Mouse (Mus musculus) T-helper 17 cell (primary cell): ENCODE measurements around the gene Htra3.

Experiments
- in situ Hi-C, 2 experiments: fragments of 300-600 bp; cut with MboI, MseI; formaldehyde crosslinking; loops; 1 replicate in 1 of 2; 2 replicates in 1 of 2; pipeline ENCODE4 v1.15.1; 2025; ENCODE audit warnings: high pct_unique_total_duplicates in 2 of 2

Gene Htra3

DNA sequence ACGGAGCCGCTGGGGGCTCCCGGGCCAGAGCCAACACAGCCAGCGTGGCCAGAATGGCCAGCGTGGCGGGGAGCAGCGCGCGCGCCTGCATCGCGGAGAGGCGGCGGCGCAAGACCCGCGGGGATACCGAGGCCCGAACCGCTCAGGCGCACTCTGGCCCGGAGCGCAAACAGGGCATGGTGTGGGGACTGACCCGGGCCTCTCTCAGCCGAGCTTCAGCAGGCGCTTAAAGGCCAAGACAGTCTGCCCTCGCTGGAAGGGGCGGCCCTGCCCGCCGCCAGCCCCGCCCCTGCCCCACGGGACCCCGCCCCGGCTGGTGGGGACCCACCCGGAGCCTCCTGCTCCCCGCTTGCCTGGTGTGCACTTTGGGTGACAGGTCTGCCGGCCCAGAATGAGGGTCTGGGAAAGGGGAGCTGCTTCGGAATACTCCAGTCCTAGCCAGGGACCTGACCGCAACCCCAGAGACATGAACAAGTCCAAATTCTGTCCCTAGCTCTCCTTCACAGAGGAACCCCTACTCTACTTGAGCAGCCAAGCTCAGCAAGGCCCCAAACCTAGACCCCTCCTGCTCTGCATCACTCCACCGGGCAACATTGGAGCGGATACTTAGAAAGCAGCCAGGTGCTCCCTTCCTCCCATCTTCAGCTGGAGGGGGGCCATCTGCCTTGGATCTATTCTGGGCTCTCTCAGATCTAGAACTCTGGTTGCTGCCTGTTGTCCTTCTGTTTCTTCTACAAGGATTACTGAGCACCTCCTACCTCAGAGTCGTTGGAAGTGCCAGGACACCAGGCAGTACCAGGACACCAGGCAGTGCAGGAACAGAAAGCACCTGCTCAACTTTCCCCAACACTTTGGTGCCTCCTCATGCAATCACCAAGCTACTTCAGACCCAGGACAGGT lies at the start of gene Htra3:
TSS of gene Htra3 (minus strand) at position 527 of the 900 bp plus-strand sequence.
- in situ Hi-C loops: no loop called here

DNA sequence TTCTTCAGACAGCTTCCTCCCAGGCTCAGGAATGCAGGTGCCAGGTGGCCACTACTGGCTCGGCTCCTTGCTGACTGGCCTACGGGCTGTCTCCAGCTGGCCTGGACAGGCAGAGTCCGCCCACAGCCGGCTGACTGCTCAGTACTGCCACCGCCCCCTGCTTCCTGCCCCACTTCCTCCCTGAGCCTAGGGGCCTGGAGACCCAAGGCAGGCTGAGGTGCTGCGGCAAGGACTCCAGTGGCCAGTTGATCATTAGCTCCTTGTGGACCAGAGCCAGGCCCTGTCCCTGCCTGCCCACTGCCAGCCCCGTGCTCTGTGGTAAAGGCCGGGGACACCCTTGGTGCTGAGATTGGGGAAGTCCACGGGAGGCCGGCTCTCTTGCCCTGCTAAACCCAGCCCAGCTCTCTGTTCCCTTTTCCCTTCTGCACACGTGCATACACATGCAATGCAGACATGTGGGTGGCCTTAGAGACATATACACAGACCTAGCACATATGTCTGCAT lies 49.4 kb upstream of the Htra3 start:
- in situ Hi-C loops: no loop called here

GRCm38 (mm10) chr5:35728344-35728956 lies 48.9 kb upstream of the Htra3 start:
- in situ Hi-C loops: no loop called here

DNA sequence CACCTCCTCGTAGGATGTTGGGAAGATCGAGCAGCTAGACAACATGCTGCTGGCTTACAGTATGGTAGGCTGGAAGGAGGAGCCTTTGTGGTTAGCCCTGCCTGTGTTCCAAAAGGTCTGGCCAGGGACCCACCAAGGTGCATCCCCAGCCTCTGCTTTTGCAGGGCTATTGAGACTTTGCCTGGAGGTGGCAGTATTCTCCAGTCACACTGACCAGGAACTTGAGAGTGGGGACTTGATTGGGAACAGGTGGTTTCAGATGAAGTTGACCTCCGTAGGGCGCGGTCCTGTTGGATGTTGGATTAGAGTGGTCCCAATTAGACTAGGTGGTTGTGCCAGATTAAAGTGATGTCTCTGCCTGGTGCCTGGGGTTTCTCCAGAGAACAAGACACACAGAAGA lies 47.9 kb upstream of the Htra3 start:
- in situ Hi-C loops: no loop called here

DNA sequence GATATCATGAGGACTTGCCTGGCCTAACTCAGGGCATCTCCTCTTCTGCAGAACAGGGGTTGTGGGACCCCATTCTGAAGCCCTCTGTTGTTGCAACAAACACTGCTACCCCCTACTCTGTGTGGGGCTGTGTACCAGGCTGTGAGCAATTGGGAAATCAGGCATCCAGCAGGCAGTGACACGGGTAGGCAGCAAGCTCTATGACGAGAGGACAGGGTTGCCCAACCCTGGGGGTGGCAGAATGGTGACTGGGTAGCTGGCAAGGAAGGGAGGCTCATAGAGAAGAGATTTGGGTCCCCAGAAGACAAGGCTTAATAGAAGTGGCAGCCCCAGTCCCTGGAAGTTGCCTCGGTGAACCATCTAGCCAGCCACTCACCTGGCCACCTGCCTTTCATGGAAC lies 46.3 kb upstream of the Htra3 start:
- in situ Hi-C loops: no loop called here

- in situ Hi-C loops: no loop called here
Observed at GRCm38 (mm10) chr5:35723900-35724299, 44.3 kb upstream of the Htra3 start.

- in situ Hi-C loops: no loop called here
Observed at GRCm38 (mm10) chr5:35722654-35723053, 43.1 kb upstream of the Htra3 start.

- in situ Hi-C loops: no loop called here
Observed at GRCm38 (mm10) chr5:35721933-35722332, 42.4 kb upstream of the Htra3 start.

DNA sequence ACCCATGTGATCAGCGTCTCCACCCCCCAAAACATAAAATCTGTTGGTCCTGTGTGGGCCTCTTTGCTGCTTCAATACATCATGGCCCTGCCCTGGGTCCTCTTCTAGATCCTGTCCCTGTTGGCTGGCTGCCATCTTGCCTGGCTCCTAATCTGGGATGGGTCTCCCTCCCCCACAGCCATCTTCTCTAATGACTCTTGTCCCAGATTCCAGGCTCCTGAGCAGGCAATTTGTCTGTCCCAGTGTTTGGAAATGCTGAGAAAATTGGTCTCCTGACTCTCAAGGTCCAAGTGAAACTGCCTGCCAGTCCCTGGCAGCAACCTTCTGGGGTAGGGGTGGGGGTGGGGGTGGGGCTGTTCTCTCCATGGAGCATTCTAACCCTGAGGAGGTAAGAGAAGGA lies 40.3 kb upstream of the Htra3 start:
- in situ Hi-C loops: loop anchor here in 1 of 2 experiments (10.0 kb wide), 1 partner anchor 1705 kb away; no protein-coding TSS in a partner anchor

- in situ Hi-C loops: loop anchor here in 1 of 2 experiments (10.0 kb wide), 1 partner anchor 1705 kb away; no protein-coding TSS in a partner anchor
Observed at GRCm38 (mm10) chr5:35719343-35719742, 39.8 kb upstream of the Htra3 start.

DNA sequence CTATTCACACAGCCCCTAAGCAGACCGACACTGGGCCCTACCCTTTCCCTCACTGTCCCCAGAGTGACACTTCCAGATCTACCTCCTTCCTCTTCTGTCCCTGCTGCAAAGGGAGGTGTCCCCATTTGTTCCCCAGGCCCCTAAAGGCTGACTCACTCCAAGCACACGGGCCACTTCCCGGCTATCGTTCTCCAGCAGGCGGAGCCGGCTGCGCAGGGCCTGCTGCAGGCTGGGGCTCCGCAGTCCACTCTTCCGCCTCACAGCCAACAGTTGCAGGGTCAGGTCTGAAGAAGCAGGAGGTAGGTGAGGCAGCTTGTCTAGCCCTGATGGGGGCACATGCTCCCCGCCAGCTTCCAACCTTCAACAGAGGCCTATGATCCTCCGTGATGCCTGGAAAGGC lies 39.2 kb upstream of the Htra3 start:
- in situ Hi-C loops: loop anchor here in 1 of 2 experiments (10.0 kb wide), 1 partner anchor 1704 kb away; no protein-coding TSS in a partner anchor

GRCm38 (mm10) chr5:35717946-35718345 lies 38.4 kb upstream of the Htra3 start:
- in situ Hi-C loops: loop anchor here in 1 of 2 experiments (10.0 kb wide), 1 partner anchor 1703 kb away; no protein-coding TSS in a partner anchor

DNA sequence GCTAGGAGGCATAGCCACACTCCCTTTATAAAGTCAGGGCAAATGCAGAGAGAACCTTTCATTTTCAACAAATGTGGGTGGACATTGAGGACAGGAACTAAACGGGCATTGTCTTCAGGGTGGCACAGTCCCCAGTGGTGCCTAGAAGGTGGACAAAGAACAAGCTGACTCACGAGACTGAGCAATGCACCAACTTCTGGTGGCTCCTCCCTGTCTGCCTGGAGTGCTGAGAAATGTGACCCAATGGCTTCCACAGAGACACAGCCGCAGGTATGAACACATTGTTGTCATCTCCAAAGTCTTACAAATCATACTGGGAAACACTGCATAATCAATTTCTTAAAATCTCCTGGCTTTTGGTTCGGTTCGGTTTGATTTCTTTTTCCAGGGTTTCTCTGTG lies 37.9 kb upstream of the Htra3 start:
- in situ Hi-C loops: loop anchor here in 1 of 2 experiments (10.0 kb wide), 1 partner anchor 1703 kb away; no protein-coding TSS in a partner anchor

DNA sequence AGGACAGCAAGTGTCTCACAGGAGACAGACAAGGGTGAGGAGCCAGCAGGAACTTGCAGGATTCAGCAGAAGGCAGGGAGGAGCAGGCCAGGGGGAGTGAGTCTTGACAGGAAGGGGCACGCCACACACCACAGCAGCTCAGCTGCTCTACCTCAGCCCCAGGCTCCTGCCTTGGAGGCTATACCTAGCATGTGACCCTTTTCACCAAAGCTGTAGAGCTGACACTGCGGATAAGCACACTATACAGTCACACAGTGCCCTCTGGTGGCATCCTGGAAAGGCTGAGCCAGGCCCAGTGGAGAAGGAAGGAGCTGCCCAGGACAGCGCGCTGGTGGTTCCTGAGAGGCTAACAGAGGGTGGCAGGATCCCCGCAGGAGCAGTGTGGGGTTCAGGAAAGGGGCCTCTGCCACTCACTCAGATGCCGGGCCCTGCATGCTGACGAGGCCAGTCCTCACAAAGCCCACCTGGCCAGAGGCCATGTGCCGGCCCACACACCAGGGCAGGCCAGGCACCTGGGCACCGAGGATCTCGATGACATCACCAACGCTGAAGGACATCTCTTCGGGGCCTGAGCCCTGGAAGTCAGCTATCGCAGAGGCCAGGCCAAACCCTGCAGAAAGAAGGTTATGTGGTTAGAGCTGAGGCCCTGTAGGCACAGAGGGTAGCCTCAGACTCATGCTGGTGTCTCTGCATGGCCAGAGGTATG lies 34.2 kb upstream of the Htra3 start:
- in situ Hi-C loops: loop anchor here in 1 of 2 experiments (5.0 to 10.0 kb wide), 2 partner anchors 122 to 1699 kb away; no protein-coding TSS in a partner anchor

DNA sequence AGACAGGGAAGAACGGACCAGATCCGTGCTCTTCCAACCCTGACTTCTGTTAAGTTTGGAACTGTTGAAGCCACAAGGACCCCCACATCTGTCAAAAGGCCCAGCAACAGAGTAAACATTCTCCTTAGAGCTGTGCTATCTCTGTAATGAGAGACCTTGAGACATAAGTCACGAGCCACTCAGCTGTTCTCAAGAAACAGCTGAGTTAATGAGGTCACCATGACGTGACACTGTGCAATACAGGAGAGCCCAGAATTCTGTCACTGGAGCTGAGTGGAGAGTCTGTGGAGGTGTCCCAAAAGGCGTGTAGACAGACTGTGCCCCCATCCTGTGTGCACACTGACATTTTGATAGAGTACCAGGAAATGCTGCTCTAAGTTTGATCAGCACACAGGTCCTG lies 32.9 kb upstream of the Htra3 start:
- in situ Hi-C loops: loop anchor here in 1 of 2 experiments (5.0 to 10.0 kb wide), 2 partner anchors 120 to 1698 kb away; no protein-coding TSS in a partner anchor

DNA sequence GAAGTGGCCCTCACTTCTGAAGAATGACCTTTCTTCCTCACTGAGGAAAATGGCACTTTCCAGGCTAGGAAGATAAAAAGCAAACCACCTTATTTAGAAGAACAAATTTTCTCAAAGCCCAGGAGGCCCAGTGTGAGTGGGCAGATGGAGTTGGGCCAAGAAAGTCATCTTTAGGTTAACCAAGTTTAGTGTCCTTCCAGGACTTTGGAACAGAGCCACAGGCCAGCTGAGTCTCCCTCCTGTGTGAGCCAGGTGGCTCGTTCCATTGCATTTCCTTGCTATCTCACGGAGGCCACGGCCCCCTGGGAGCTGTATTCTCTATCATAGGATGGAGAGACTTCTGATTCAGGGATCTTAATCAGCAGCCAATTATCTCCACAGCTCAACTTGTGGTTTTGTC lies 31.3 kb upstream of the Htra3 start:
- in situ Hi-C loops: loop anchor here in 1 of 2 experiments (5.0 to 10.0 kb wide), 2 partner anchors 119 to 1696 kb away; no protein-coding TSS in a partner anchor

GRCm38 (mm10) chr5:35710481-35710880 lies 30.9 kb upstream of the Htra3 start:
- in situ Hi-C loops: loop anchor here in 1 of 2 experiments (5.0 to 10.0 kb wide), 2 partner anchors 118 to 1696 kb away; no protein-coding TSS in a partner anchor

DNA sequence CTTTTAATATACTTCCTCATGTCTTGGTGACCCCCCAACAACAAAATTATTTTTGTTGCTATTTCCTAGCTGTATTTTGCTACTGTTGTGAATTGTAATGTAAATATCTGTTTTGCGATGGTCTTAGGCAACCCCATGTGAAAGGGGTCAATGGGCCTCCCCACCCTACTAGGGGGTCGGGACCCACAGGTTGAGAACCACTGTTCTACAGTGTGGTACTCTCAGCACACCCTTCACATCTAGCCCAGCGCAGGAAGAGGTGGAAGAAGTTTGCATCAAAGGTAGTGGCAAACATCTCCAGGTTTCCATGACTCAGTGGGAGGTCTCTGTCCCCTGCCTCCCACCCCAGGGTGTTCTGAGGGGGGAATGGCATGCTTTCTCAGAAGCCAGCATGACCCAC lies 25.8 kb upstream of the Htra3 start:
- in situ Hi-C loops: no loop called here

GRCm38 (mm10) chr5:35703814-35704213 lies 24.2 kb upstream of the Htra3 start:
- in situ Hi-C loops: no loop called here

DNA sequence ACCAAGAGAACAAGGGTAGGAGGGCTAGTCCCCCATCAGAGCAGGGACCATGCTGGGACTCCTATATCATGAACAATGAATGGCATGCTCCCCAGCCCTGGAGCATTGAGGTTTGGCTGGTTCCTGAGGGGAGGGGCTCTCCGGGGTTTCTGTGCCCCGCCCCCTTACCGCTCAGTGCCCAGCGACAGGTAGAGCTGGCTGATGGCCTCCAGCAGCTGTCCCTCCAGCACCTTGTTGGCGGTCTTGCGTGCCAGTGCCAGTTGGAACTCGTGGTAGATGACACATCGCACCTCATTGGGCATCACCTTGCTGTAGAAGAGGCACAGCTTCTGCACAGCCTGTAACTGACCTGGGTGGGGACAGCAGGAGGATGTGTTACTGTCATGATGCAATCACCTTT lies 23.6 kb upstream of the Htra3 start:
- in situ Hi-C loops: no loop called here

- in situ Hi-C loops: no loop called here
Observed at GRCm38 (mm10) chr5:35702582-35703140, 23.1 kb upstream of the Htra3 start.
